Mouse (Mus musculus): ENCODE measurements around the gene C4b. TPM values are rescaled to one million over a fixed set of nuclear protein-coding genes. Genes with fewer than 3 reads are reported as not detected.

C4b gene
- polyA plus RNA-seq, 1 experiment from 2014 or later: 26.6 TPM

GRCm38 (mm10) chr17:34688889-34689288 lies 54.8 kb downstream of the C4b start:
- no peaks in the 10 kb centered on the region for H3K4me1 ChIP-seq (ENCODE audit: control insufficient read depth, low read depth, low read length)
- no peaks in the 10 kb centered on the region for H3K9me3 ChIP-seq (replicated peaks; ENCODE audit: control insufficient read depth, low read length)
- no peaks in the 10 kb centered on the region for H3K27me3 ChIP-seq (ENCODE audit: control insufficient read depth, insufficient read depth, low read depth, low read length)
- no peak for ATAC-seq (ENCODE audit: low read depth)
- H3K4me2 ChIP-seq (ENCODE audit: low read depth, low read length): no peak overlapping the region
- WGBS (ENCODE audit: insufficient replicate concordance): 76% methylated on average over 7 of the region's 7 CpGs
- no peaks in the 10 kb centered on the region for H3K36me3 ChIP-seq (ENCODE audit: control insufficient read depth, insufficient read depth)
- H3K9ac ChIP-seq (ENCODE audit: low read depth, low read length): no peak overlapping the region
- H3K4me3 ChIP-seq (ENCODE audit: low read depth, low read length): no peak overlapping the region
- no peak overlapping the region for H3K27ac ChIP-seq (ENCODE audit: low read length)

- Histone ChIP-seq H3K4me3 (ENCODE audit: low read depth, low read length) (no peak overlapping the region), H3K27me3 (ENCODE audit: control insufficient read depth, insufficient read depth, low read depth, low read length) (peaks cover under 1% of the 10 kb centered on the region), H3K4me2 (ENCODE audit: low read depth, low read length) (no peak overlapping the region), H3K9ac (ENCODE audit: low read depth, low read length) (no peak overlapping the region), H3K27ac (ENCODE audit: low read length) (no peak overlapping the region), H3K36me3 (ENCODE audit: control insufficient read depth, insufficient read depth) (no peaks in the 10 kb centered on the region), H3K9me3 (replicated peaks; ENCODE audit: control insufficient read depth, low read length) (no peaks in the 10 kb centered on the region), H3K4me1 (ENCODE audit: control insufficient read depth, low read depth, low read length) (no peaks in the 10 kb centered on the region)
- peak; percentile 11; the same call in 1 of the 2 replicates for ATAC-seq (ENCODE audit: low read depth)
- WGBS (ENCODE audit: insufficient replicate concordance): 51% methylated on average over 28 of the region's 28 CpGs
Measured at GRCm38 (mm10) chr17:34685120-34686110, 58.3 kb downstream of the C4b start.

- Histone ChIP-seq H3K9me3 (replicated peaks; ENCODE audit: control insufficient read depth, low read length) (no peaks in the 10 kb centered on the region), H3K27ac (ENCODE audit: low read length) (no peak overlapping the region), H3K4me1 (ENCODE audit: control insufficient read depth, low read depth, low read length) (no peaks in the 10 kb centered on the region), H3K36me3 (ENCODE audit: control insufficient read depth, insufficient read depth) (no peaks in the 10 kb centered on the region), H3K9ac (ENCODE audit: low read depth, low read length) (no peak overlapping the region), H3K4me2 (ENCODE audit: low read depth, low read length) (no peak overlapping the region), H3K4me3 (ENCODE audit: low read depth, low read length) (no peak overlapping the region), H3K27me3 (ENCODE audit: control insufficient read depth, insufficient read depth, low read depth, low read length) (peaks cover 10% of the 10 kb centered on the region)
- 45% methylated on average over 9 of the region's 9 CpGs for WGBS (ENCODE audit: insufficient replicate concordance)
- no peak for ATAC-seq (ENCODE audit: low read depth)
Measured at GRCm38 (mm10) chr17:34684253-34684893, 59.3 kb downstream of the C4b start.

GRCm38 (mm10) chr17:34683686-34684220 lies 59.9 kb downstream of the C4b start:
- Histone ChIP-seq H3K27ac (ENCODE audit: low read length) (no peak overlapping the region), H3K9me3 (replicated peaks; ENCODE audit: control insufficient read depth, low read length) (no peaks in the 10 kb centered on the region), H3K36me3 (ENCODE audit: control insufficient read depth, insufficient read depth) (no peaks in the 10 kb centered on the region), H3K4me2 (ENCODE audit: low read depth, low read length) (no peak overlapping the region), H3K4me1 (ENCODE audit: control insufficient read depth, low read depth, low read length) (no peaks in the 10 kb centered on the region), H3K4me3 (ENCODE audit: low read depth, low read length) (no peak overlapping the region), H3K9ac (ENCODE audit: low read depth, low read length) (no peak overlapping the region), H3K27me3 (ENCODE audit: control insufficient read depth, insufficient read depth, low read depth, low read length) (peaks cover 16% of the 10 kb centered on the region)
- WGBS (ENCODE audit: insufficient replicate concordance): 51% methylated on average over 10 of the region's 10 CpGs
- ATAC-seq (ENCODE audit: low read depth): no peak

GRCm38 (mm10) chr17:34683179-34683578 lies 60.5 kb downstream of the C4b start:
- Histone ChIP-seq H3K9ac (ENCODE audit: low read depth, low read length) (no peak overlapping the region), H3K4me1 (ENCODE audit: control insufficient read depth, low read depth, low read length) (no peaks in the 10 kb centered on the region), H3K4me2 (ENCODE audit: low read depth, low read length) (no peak overlapping the region), H3K9me3 (replicated peaks; ENCODE audit: control insufficient read depth, low read length) (no peaks in the 10 kb centered on the region), H3K4me3 (ENCODE audit: low read depth, low read length) (no peak overlapping the region), H3K36me3 (ENCODE audit: control insufficient read depth, insufficient read depth) (no peaks in the 10 kb centered on the region), H3K27me3 (ENCODE audit: control insufficient read depth, insufficient read depth, low read depth, low read length) (peaks cover 17% of the 10 kb centered on the region), H3K27ac (ENCODE audit: low read length) (no peak overlapping the region)
- 58% methylated on average over 8 of the region's 8 CpGs for WGBS (ENCODE audit: insufficient replicate concordance)
- ATAC-seq (ENCODE audit: low read depth): no peak

GRCm38 (mm10) chr17:34681881-34682536 lies 61.7 kb downstream of the C4b start:
- H3K36me3 ChIP-seq (ENCODE audit: control insufficient read depth, insufficient read depth): no peaks in the 10 kb centered on the region
- peaks cover 19% of the 10 kb centered on the region for H3K27me3 ChIP-seq (ENCODE audit: control insufficient read depth, insufficient read depth, low read depth, low read length)
- no peak overlapping the region for H3K4me3 ChIP-seq (ENCODE audit: low read depth, low read length)
- no peak overlapping the region for H3K9ac ChIP-seq (ENCODE audit: low read depth, low read length)
- WGBS (ENCODE audit: insufficient replicate concordance): 52% methylated on average over 11 of the region's 11 CpGs
- no peaks in the 10 kb centered on the region for H3K4me1 ChIP-seq (ENCODE audit: control insufficient read depth, low read depth, low read length)
- H3K4me2 ChIP-seq (ENCODE audit: low read depth, low read length): no peak overlapping the region
- H3K9me3 ChIP-seq (replicated peaks; ENCODE audit: control insufficient read depth, low read length): no peaks in the 10 kb centered on the region
- no peak overlapping the region for H3K27ac ChIP-seq (ENCODE audit: low read length)
- no peak for ATAC-seq (ENCODE audit: low read depth)

- no peak overlapping the region for H3K27ac ChIP-seq (ENCODE audit: low read length)
- H3K4me3 ChIP-seq (ENCODE audit: low read depth, low read length): no peak overlapping the region
- H3K4me1 ChIP-seq (ENCODE audit: control insufficient read depth, low read depth, low read length): no peaks in the 10 kb centered on the region
- H3K27me3 ChIP-seq (ENCODE audit: control insufficient read depth, insufficient read depth, low read depth, low read length): peaks cover 22% of the 10 kb centered on the region
- ATAC-seq (ENCODE audit: low read depth): no peak
- no peaks in the 10 kb centered on the region for H3K36me3 ChIP-seq (ENCODE audit: control insufficient read depth, insufficient read depth)
- no peak overlapping the region for H3K9ac ChIP-seq (ENCODE audit: low read depth, low read length)
- H3K4me2 ChIP-seq (ENCODE audit: low read depth, low read length): no peak overlapping the region
- WGBS (ENCODE audit: insufficient replicate concordance): 15% methylated on average over 17 of the region's 17 CpGs
- no peaks in the 10 kb centered on the region for H3K9me3 ChIP-seq (replicated peaks; ENCODE audit: control insufficient read depth, low read length)
Measured at GRCm38 (mm10) chr17:34681132-34681571, 62.5 kb downstream of the C4b start.

GRCm38 (mm10) chr17:34680621-34681020 lies 63.1 kb downstream of the C4b start:
- Histone ChIP-seq H3K9ac (ENCODE audit: low read depth, low read length) (no peak overlapping the region), H3K27me3 (ENCODE audit: control insufficient read depth, insufficient read depth, low read depth, low read length) (peaks cover 22% of the 10 kb centered on the region), H3K4me3 (ENCODE audit: low read depth, low read length) (no peak overlapping the region), H3K9me3 (replicated peaks; ENCODE audit: control insufficient read depth, low read length) (no peaks in the 10 kb centered on the region), H3K27ac (ENCODE audit: low read length) (no peak overlapping the region), H3K36me3 (ENCODE audit: control insufficient read depth, insufficient read depth) (no peaks in the 10 kb centered on the region), H3K4me1 (ENCODE audit: control insufficient read depth, low read depth, low read length) (no peaks in the 10 kb centered on the region), H3K4me2 (ENCODE audit: low read depth, low read length) (no peak overlapping the region)
- ATAC-seq (ENCODE audit: low read depth): no peak
- 66% methylated on average over 4 of the region's 4 CpGs for WGBS (ENCODE audit: insufficient replicate concordance)

All from liver, embryonic 16.5 days (tissue).